Mouse (Mus musculus) liver, embryonic 16.5 days (tissue): Measurements from ENCODE around the gene Rasgef1b. TPM values are rescaled to one million over a fixed set of nuclear protein-coding genes. Genes with fewer than 3 reads are reported as not detected.

Experiments used
- ATAC-seq: fragments of 200-750 bp; cut with Nextera tagmentation; 2 replicates; pipeline ENCODE4 v1.8.0; 2017; ENCODE audit warnings: low read depth, mild to moderate bottlenecking, moderate number of reproducible peaks, moderate library complexity
- H3K27ac ChIP-seq: fragments of 300-500 bp; sonication (generic); 2 replicates; pipeline ENCODE4 v1.5.1; 2014; ENCODE audit warnings: mild to moderate bottlenecking, low read length
- H3K27me3 ChIP-seq: fragments of 300-500 bp; sonication (generic); 2 replicates; pipeline ENCODE4 v1.6.1; 2014; ENCODE audit warnings: low read depth, low read length, mixed read lengths; ENCODE audit not compliant: control insufficient read depth, insufficient read depth
- H3K36me3 ChIP-seq: fragments of 300-500 bp; sonication (generic); 2 replicates; pipeline ENCODE4 v1.6.1; 2014; ENCODE audit warnings: mild to moderate bottlenecking; ENCODE audit not compliant: control insufficient read depth, insufficient read depth
- H3K4me1 ChIP-seq: fragments of 300-500 bp; sonication (generic); 2 replicates; pipeline ENCODE4 v1.6.1; 2014; ENCODE audit warnings: low read depth, low read length, mixed read lengths; ENCODE audit not compliant: control insufficient read depth
- H3K4me2 ChIP-seq: fragments of 300-500 bp; sonication (generic); 2 replicates; pipeline ENCODE4 v1.6.1; 2014; ENCODE audit warnings: low read depth, low read length, mixed read lengths
- H3K4me3 ChIP-seq: fragments of 300-500 bp; sonication (generic); 2 replicates; pipeline ENCODE4 v1.5.1; 2014; ENCODE audit warnings: low read depth, mild to moderate bottlenecking, low read length
- H3K9ac ChIP-seq: fragments of 300-500 bp; sonication (generic); 2 replicates; pipeline ENCODE4 v1.6.1; 2014; ENCODE audit warnings: low read depth, low read length
- H3K9me3 ChIP-seq: fragments of 300-500 bp; sonication (generic); replicated peaks from 2 replicates; pipeline ENCODE4 v1.6.1; 2016; ENCODE audit warnings: low read length; ENCODE audit not compliant: control insufficient read depth
- WGBS: fragments of 180-500 bp; shearing (Covaris S2); extraction: QIAGEN DNeasy Blood & Tissue Kit; methylation state at CpG from one replicate; pipeline ENCODE4 v1.1.7; 2014; ENCODE audit not compliant: insufficient replicate concordance; 5-methylcytosine and 5-hydroxymethylcytosine counted together
- polyA plus RNA-seq: library from polyadenylated mRNA; unstranded; fragments of >200 nt; fragmentation: Nextera tagmentation; extraction: Ambion mirVana; gene quantifications from 2 replicates; pipeline ENCODE4 v1.2.1, GENCODE M21; 2015

The Rasgef1b gene
- polyA plus RNA-seq, 1 experiment from 2014 or later: 11.5 TPM

DNA sequence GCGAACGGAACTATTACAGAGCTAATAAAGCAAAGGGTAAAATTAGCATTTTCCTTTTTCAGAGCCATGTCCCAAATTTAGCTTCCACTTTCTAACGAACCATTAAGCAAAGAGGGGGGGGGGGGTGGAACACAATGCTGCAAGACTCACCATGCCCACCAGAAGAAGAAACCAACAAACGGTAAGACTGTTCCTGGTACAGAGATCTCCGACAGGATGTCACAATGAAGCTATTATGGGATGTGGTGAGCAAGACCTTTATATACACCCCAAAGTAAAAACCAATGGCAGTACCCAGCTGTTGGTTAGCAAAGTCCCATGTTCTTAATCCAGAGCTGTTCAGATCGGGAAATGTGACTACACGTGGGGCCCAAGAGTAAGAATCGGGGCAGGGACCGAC is 226.2 kb downstream of the Rasgef1b start:
- Histone ChIP-seq H3K4me3 (no peak overlapping the region), H3K27me3 (no peaks in the 10 kb centered on the region), H3K9me3 (no peaks in the 10 kb centered on the region), H3K27ac (no peak overlapping the region), H3K36me3 (no peaks in the 10 kb centered on the region), H3K4me2 (no peak overlapping the region), H3K4me1 (no peaks in the 10 kb centered on the region), H3K9ac (no peak overlapping the region)
- 70% methylated on average over 9 of the region's 9 CpGs for WGBS
- no peak for ATAC-seq

DNA sequence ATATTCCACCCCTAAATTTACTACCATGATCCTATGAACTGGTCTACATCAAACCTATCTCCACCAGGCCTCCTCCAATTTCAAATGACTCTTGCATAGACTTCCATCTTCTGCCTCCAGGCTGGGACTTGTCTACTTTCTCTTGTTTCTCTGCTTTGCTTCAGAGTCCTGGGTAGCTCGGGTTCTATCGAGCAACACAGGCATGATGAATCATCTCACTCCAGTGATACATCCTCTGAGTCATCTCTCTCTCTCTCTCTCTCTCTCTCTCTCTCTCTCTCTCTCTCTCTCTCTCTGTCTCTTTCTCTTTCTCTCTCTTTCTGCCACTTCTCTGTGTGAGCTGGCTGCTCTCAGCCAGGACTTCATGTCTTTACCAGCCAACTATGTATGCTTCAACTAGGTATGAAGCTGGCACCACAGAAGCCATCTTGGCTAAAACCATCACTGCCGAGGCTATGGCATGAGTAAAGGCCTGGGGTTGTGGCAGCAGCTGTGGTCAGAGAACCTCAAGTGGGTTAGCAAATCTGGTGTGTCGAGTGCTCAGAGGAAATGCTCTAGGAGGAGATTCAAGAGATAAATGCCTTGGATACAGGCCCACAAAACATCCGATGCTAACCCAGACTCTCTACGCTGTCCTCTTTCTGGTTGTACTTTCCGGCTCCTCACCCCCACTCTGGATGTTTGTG is 229.3 kb downstream of the Rasgef1b start:
- H3K4me3 ChIP-seq: no peak overlapping the region
- no peaks in the 10 kb centered on the region for H3K27me3 ChIP-seq
- WGBS: 30% methylated on average over 7 of the region's 7 CpGs
- H3K4me2 ChIP-seq: no peak overlapping the region
- H3K9me3 ChIP-seq: no peaks in the 10 kb centered on the region
- no peaks in the 10 kb centered on the region for H3K36me3 ChIP-seq
- no peak overlapping the region for H3K9ac ChIP-seq
- no peaks in the 10 kb centered on the region for H3K4me1 ChIP-seq
- H3K27ac ChIP-seq: no peak overlapping the region
- ATAC-seq: no peak

DNA sequence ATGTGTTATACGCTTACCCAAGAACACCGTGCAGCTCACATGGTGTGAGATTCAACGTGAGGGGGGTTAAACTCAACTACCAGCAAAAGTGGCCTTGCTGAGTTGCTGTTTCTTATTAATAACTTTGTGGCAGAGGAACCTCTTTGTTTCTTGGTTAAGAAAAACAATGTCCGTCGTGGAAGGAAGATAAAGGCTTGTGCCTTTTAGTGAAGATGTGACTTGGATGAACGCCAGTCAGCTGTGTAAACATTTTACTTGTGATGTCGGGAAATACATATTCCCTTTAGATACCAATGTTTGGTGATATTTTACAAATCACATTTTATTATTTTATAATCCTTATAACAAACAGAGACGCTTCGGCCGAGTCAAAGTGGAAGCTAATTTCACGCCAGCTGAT is 231.0 kb downstream of the Rasgef1b start:
- Histone ChIP-seq H3K36me3 (no peaks in the 10 kb centered on the region), H3K27ac (no peak overlapping the region), H3K4me1 (no peaks in the 10 kb centered on the region), H3K27me3 (no peaks in the 10 kb centered on the region), H3K9me3 (no peaks in the 10 kb centered on the region), H3K9ac (no peak overlapping the region), H3K4me2 (no peak overlapping the region), H3K4me3 (no peak overlapping the region)
- no peak for ATAC-seq
- WGBS: 57% methylated on average over 11 of the region's 11 CpGs

GRCm38 (mm10) chr5:99496931-99497782 is 231.7 kb downstream of the Rasgef1b start:
- Histone ChIP-seq H3K9me3 (no peaks in the 10 kb centered on the region), H3K4me3 (no peak overlapping the region), H3K27me3 (no peaks in the 10 kb centered on the region), H3K9ac (no peak overlapping the region), H3K27ac (no peak overlapping the region), H3K4me1 (no peaks in the 10 kb centered on the region), H3K36me3 (no peaks in the 10 kb centered on the region), H3K4me2 (no peak overlapping the region)
- 62% methylated on average over 8 of the region's 9 CpGs for WGBS
- no peak for ATAC-seq

DNA sequence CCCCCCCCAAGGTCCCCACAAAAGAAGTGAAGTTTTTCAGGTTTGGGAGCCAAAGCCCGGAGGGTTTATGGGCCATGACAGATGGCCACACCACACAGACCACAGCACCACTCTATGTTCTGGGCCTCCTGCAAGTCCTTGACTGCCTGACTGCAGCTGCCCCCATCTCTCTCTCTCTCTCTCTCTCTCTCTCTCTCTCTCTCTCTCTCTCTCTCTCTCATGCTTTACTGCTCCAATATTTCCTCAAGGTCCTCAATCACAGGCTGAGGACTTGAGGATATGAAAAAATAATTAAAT is 232.8 kb downstream of the Rasgef1b start:
- Histone ChIP-seq H3K4me2 (no peak overlapping the region), H3K36me3 (no peaks in the 10 kb centered on the region), H3K27me3 (no peaks in the 10 kb centered on the region), H3K27ac (no peak overlapping the region), H3K4me1 (no peaks in the 10 kb centered on the region), H3K9me3 (no peaks in the 10 kb centered on the region), H3K9ac (no peak overlapping the region), H3K4me3 (no peak overlapping the region)
- 46% methylated on average over 1 of the region's 1 CpGs for WGBS
- no peak for ATAC-seq

- 56% methylated on average over 10 of the region's 10 CpGs for WGBS
- H3K27ac ChIP-seq: no peak overlapping the region
- no peak overlapping the region for H3K4me3 ChIP-seq
- H3K36me3 ChIP-seq: no peaks in the 10 kb centered on the region
- H3K27me3 ChIP-seq: no peaks in the 10 kb centered on the region
- ATAC-seq: no peak
- no peak overlapping the region for H3K4me2 ChIP-seq
- no peak overlapping the region for H3K9ac ChIP-seq
- H3K4me1 ChIP-seq: no peaks in the 10 kb centered on the region
- H3K9me3 ChIP-seq: no peaks in the 10 kb centered on the region
Measured at GRCm38 (mm10) chr5:99495354-99496156, 233.3 kb downstream of the Rasgef1b start.

DNA sequence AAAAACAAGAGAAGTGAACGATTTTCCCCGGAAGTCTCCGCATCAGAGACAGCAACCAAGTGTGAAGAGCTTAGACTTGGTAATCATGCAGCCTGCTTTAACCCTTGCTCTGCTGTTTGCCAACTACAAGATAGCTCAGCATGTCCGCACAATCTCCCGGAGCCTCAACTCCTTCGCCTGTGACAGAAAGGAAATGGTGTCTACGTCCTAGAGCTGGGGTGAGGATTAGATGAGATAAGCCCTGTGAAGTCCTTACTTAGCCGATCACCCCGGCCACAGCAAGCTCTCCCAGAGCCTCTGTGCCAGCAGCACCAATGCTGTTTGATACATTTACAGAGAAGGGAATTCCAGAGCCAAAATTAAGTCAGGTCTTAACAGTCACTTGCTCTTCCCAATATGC is 235.0 kb downstream of the Rasgef1b start:
- H3K9me3 ChIP-seq: no peaks in the 10 kb centered on the region
- no peak overlapping the region for H3K9ac ChIP-seq
- H3K4me1 ChIP-seq: no peaks in the 10 kb centered on the region
- H3K4me2 ChIP-seq: no peak overlapping the region
- 30% methylated on average over 9 of the region's 9 CpGs for WGBS
- no peaks in the 10 kb centered on the region for H3K27me3 ChIP-seq
- H3K36me3 ChIP-seq: no peaks in the 10 kb centered on the region
- H3K27ac ChIP-seq: no peak overlapping the region
- H3K4me3 ChIP-seq: no peak overlapping the region
- no peak for ATAC-seq

DNA sequence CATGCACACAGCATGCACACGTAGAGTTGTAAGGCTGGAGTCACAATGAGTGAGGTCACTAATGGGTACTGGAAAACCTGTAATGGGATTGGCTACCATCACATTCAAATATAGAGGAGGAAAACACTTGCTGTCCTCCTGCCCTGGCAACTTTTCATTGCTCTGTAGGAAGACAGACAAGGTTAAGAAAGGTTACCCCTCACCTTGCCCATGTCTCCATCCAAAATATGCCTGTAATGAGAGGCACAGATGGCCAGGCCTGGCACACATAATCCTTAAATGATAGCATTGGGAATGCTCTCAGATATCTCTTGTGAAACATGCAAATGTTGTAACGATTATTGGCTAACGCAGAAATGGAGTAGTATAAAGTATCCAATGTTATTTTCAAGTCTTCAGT is 235.8 kb downstream of the Rasgef1b start:
- no peak for ATAC-seq
- Histone ChIP-seq H3K9me3 (no peaks in the 10 kb centered on the region), H3K4me1 (no peaks in the 10 kb centered on the region), H3K27ac (no peak overlapping the region), H3K36me3 (no peaks in the 10 kb centered on the region), H3K9ac (no peak overlapping the region), H3K4me3 (no peak overlapping the region), H3K27me3 (no peaks in the 10 kb centered on the region), H3K4me2 (no peak overlapping the region)
- WGBS: 75% methylated on average over 3 of the region's 3 CpGs
